Mouse (Mus musculus) bone marrow, adult 2 months (tissue): ENCODE data around the gene Spag8.

Experiments
- CTCF ChIP-seq: fragments of 200-500 bp; IDR thresholded peaks from 2 replicates; pipeline ENCODE4 v1.5.1; 2011; ENCODE audit warnings: low read length, control low read depth; ENCODE audit not compliant: control insufficient read depth, insufficient read depth
- POLR2A ChIP-seq: fragments of 200-500 bp; IDR thresholded peaks from 2 replicates; pipeline ENCODE4 v1.6.1; 2011; ENCODE audit warnings: low read depth, mild to moderate bottlenecking, control low read depth, low read length, borderline replicate concordance; ENCODE audit not compliant: control insufficient read depth

- no peak for TF ChIP-seq CTCF
- no peak for TF ChIP-seq POLR2A
These were observed 43.2 kb upstream of the Spag8 start for GRCm38 (mm10) chr4:43696561-43696960.
